Mouse (Mus musculus) cerebellum, adult 2 months (tissue): ENCODE measurements at regions not wholly inside any gene's neighbourhood (a gene's known extent, or its start where the extent isn't known, plus 50 kb on each side); places are given as distances from the start of the nearest gene placed in this dataset.
A peak's percentile ranks its signal among the peaks of the same experiment; 100 is the strongest.
"Not testable (repeated sequence)": the region's sequence is repeated elsewhere in the genome, so short reads cannot be mapped to it uniquely, and the experiment has no call there.

Experiments used
- DNase-seq, 2 experiments: peaks; one replicate each; pipeline ENCODE4 v3.0.0; 2021
- H3K27ac ChIP-seq: fragments of 200-500 bp; 2 replicates; pipeline ENCODE4 v1.5.1; 2012; ENCODE audit warnings: low read length, control low read depth, inconsistent platforms; ENCODE audit not compliant: insufficient read depth
- H3K27me3 ChIP-seq: fragments of 200-500 bp; 2 replicates; pipeline ENCODE4 v1.6.1; 2012; ENCODE audit warnings: inconsistent platforms, mild to moderate bottlenecking, low read length, moderate library complexity; ENCODE audit not compliant: control insufficient read depth, insufficient read depth
- H3K4me1 ChIP-seq: fragments of 200-500 bp; 2 replicates; pipeline ENCODE4 v1.6.1; 2011; ENCODE audit warnings: low read length; ENCODE audit not compliant: control insufficient read depth, insufficient read depth
- H3K4me3 ChIP-seq: fragments of 200-500 bp; replicated peaks from 2 replicates; pipeline ENCODE3; 2011; ENCODE audit warnings: mild to moderate bottlenecking, low read depth, low read length, control low read depth; ENCODE audit not compliant: insufficient read depth
- CTCF ChIP-seq: fragments of 200-500 bp; IDR thresholded peaks from 2 replicates; pipeline ENCODE4 v1.5.1; 2011; ENCODE audit warnings: low read depth, mild to moderate bottlenecking, control low read depth, low read length, moderate library complexity, borderline replicate concordance; ENCODE audit not compliant: insufficient read depth
- POLR2A ChIP-seq: fragments of 200-500 bp; IDR thresholded peaks from 2 replicates; pipeline ENCODE4 v1.6.1; 2011; ENCODE audit warnings: low read length, control low read depth, borderline replicate concordance; ENCODE audit not compliant: insufficient read depth
- WGBS: fragments of 180-500 bp; shearing (Covaris S2); methylation state at CpG from one replicate; pipeline ENCODE4 v1.1.7; 2018; 5-methylcytosine and 5-hydroxymethylcytosine counted together

DNA sequence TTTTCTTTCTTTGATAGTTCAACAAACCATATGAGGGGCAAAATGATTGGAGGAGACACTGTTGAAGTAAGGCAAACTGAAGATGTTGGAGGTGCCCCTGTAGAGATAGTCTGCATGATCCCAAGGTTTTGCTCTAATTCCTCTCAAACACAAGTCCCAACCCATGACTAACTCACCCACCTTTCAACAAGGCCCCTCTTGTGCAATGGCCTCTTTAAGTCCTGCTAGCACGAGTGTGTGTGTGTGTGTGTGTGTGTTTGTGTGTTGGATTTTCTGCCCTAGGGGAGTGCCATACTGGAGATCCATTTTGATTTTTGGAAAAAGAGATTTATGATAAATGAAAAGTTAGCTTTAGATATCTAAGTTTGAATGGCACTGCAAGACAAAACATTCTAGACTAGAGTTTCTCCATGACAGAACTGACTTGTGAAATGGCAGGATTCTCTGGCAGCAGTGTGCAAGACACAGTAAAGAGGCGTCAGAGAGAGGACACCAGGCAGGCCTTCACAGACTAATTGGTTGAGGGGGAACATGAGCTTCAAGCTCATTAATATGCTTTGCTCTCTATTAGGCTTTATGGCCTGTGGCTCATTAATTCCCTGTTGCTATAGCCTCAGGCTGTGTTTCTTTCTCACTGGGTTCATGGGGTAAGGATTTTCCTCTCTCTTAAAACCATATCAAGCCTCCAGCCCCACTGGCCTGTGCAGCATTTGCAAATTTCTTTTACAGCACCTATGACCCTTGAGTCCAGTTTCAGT, 1344.5 kb upstream of the Got2 start:
- Histone ChIP-seq H3K4me3 (no peak overlapping the region), H3K27me3 (no peaks in the 10 kb centered on the region), H3K27ac (no peak overlapping the region), H3K4me1 (no peaks in the 10 kb centered on the region)
- DNase-seq = no peak
- 72% methylated on average over 2 of the region's 2 CpGs for WGBS
- TF ChIP-seq POLR2A (no peak), CTCF (no peak)

DNA sequence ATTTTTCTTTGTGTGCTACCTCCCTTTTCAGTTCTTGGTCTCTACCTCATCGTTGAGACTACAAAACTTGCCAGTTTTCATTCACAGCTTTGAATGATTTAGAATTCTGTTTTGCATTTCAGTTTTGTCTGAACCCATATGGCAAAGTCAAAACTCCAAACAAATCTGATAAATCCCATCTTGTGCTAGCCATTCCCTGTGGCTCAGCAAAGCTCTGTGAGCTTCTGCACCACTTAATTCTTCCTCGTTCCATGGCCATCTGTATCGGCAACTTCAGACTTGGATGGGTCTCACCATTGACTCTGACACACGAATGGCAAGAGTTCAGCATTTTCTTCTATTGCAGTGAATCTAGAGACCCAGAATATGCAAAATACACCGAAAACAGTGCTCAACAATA, 1343.3 kb upstream of the Got2 start:
- H3K4me3 ChIP-seq = no peak overlapping the region
- TF ChIP-seq CTCF (no peak), POLR2A (no peak)
- no peak overlapping the region for H3K27ac ChIP-seq
- no peaks in the 10 kb centered on the region for H3K4me1 ChIP-seq
- 59% methylated on average over 5 of the region's 5 CpGs for WGBS
- DNase-seq = no peak
- H3K27me3 ChIP-seq = no peaks in the 10 kb centered on the region

DNA sequence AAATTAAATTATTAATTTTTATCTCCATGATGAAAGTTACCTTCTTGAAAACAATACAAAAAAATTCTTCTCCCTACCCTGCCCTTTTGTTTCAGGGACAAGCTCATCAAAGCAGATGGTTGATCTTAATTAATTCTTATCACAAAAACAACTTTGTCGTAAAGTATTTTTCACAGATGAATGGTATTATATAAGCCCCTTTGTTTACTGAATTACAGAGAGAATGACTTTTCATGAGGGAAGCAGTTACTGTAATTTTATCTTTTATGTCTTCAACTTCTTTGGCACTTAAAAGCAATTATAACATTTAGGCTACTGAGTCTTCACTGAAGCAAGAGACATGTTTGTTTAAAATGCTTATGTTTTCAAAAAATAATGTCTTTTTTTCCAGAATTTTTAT, 1303.5 kb upstream of the Got2 start:
- WGBS = 36% methylated on average over 1 of the region's 1 CpGs
- DNase-seq = no peak
- H3K27me3 ChIP-seq = no peaks in the 10 kb centered on the region
- TF ChIP-seq CTCF = no peak
- TF ChIP-seq POLR2A = no peak
- H3K27ac ChIP-seq = no peak overlapping the region
- no peaks in the 10 kb centered on the region for H3K4me1 ChIP-seq
- H3K4me3 ChIP-seq = no peak overlapping the region

DNA sequence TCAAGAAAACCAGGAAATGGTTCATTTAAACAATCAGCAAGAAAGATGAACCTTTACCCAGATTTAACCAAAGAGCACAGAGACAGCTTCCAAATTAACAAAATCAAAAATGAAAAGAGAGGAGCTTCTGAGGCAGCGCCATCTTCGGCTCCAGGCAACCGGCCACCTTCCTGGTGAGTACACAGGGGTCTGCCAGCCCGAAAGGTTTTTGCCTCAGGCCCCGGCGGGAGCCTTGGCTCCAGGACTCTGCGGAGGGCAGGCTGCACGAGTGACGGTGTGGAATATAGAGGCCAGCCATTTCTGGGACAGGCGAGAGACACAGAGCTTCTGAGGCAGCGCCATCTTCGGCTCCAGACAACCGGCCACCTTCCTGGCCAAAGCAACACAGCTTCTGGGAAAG, 1295.5 kb upstream of the Got2 start:
- not testable (repeated sequence) for H3K4me1 ChIP-seq, H3K4me3 ChIP-seq, H3K27me3 ChIP-seq, H3K27ac ChIP-seq
- 19% methylated on average over 13 of the region's 13 CpGs for WGBS
- peak; percentile 14 to 21 for DNase-seq

DNA sequence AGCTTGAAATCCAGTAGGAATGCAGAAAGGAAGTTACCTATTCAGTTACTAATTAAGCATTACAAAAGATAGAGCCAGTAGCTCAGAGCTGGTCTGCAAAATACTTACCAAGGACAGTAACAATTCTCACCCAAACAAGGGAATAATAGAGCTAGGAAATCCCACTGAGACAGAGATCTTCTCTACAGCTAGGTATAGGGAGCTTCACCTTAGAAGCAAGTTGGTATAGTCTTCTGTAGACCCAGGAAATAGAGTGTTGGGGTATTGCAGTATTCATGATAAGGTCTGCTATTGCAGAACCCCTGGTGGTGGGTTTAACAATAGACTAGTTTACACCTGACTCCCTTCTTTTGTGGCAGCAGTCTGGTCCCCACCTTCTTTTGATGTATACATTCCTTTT, 1294.1 kb upstream of the Got2 start:
- DNase-seq, H3K4me3 ChIP-seq, H3K27ac ChIP-seq, H3K4me1 ChIP-seq, H3K27me3 ChIP-seq: not testable (repeated sequence)
